ENCODE assay signal across 8 mouse cellular contexts in genomic region chr13:23432562-23433201, GRCm38 (mm10). TPM values are rescaled to one million over a fixed set of nuclear protein-coding genes. Genes with fewer than 3 reads are reported as not detected.
A peak's percentile ranks its signal among the peaks of the same experiment; 100 is the strongest.
DNase-seq lines count a peak whose midpoint lies in the region; ATAC-seq and TF ChIP-seq lines count a peak whose summit lies in the region.

No protein-coding gene starts in this region.

- peak overlapping the region; percentile 26; the same call in 1 of the 2 replicates for H3K27ac ChIP-seq in bone marrow macrophage, adult 2 months (ENCODE audit: insufficient read depth, low read depth, low read length)
- H3K27ac ChIP-seq in embryonic facial prominence, embryonic 15.5 days (replicated peaks): peak overlapping the region; percentile 94
- peak overlapping the region; percentile 89 for H3K27ac ChIP-seq in limb, embryonic 15.5 days
- no peak overlapping the region for H3K27ac ChIP-seq in midbrain, postnatal 0 days (ENCODE audit: low read depth, low read length)

- H3K27me3 ChIP-seq in embryonic facial prominence, embryonic 15.5 days: no peaks in the 10 kb centered on the region
- H3K27me3 ChIP-seq in limb, embryonic 15.5 days: no peaks in the 10 kb centered on the region
- no peaks in the 10 kb centered on the region for H3K27me3 ChIP-seq in midbrain, postnatal 0 days (ENCODE audit: insufficient read depth, low read length)

- H3K9ac ChIP-seq in embryonic facial prominence, embryonic 15.5 days: peak overlapping the region; percentile 21; the same call in 1 of the 2 replicates
- H3K9ac ChIP-seq in limb, embryonic 15.5 days: peak overlapping the region; percentile 26
- no peak overlapping the region; the same call in 1 of the 2 replicates for H3K9ac ChIP-seq in midbrain, postnatal 0 days (replicated peaks; ENCODE audit: low read length, poor library complexity, severe bottlenecking)

- peak; percentile 89 for ATAC-seq in embryonic facial prominence, embryonic 15.5 days (ENCODE audit: insufficient number of reproducible peaks, low FRiP score, low TSS enrichment, low read depth)
- ATAC-seq in limb, embryonic 15.5 days (ENCODE audit: insufficient number of reproducible peaks, low FRiP score, low TSS enrichment, low read depth): peak; percentile 91
- ATAC-seq in midbrain, postnatal 0 days (ENCODE audit: low FRiP score): peak; percentile 91

- peaks cover 7% of the 10 kb centered on the region for H3K4me1 ChIP-seq in bone marrow macrophage, adult 2 months (ENCODE audit: control insufficient read depth, insufficient read depth, low read length)
- H3K4me1 ChIP-seq in embryonic facial prominence, embryonic 15.5 days: peaks cover 9% of the 10 kb centered on the region; the same call in 1 of the 2 replicates
- H3K4me1 ChIP-seq in limb, embryonic 15.5 days: peaks cover 7% of the 10 kb centered on the region; the same call in 1 of the 2 replicates
- no peaks in the 10 kb centered on the region for H3K4me1 ChIP-seq in midbrain, postnatal 0 days (ENCODE audit: insufficient read depth, low read length)

- TF ChIP-seq CTCF in bone marrow macrophage, adult 2 months (IDR thresholded peaks at IDR 0.05; ENCODE audit: low read depth, low read length): peak; percentile 47; the same call in 1 of the 2 replicates
- TF ChIP-seq CTCF in midbrain, postnatal 0 days (IDR thresholded peaks at IDR 0.05): peak; percentile 86

- H3K9me3 ChIP-seq in embryonic facial prominence, embryonic 15.5 days (replicated peaks): no peaks in the 10 kb centered on the region
- H3K9me3 ChIP-seq in limb, embryonic 15.5 days: no peaks in the 10 kb centered on the region
- H3K9me3 ChIP-seq in midbrain, postnatal 0 days (ENCODE audit: low read length): no peaks in the 10 kb centered on the region

- H3K36me3 ChIP-seq in embryonic facial prominence, embryonic 15.5 days: no peaks in the 10 kb centered on the region
- no peaks in the 10 kb centered on the region for H3K36me3 ChIP-seq in limb, embryonic 15.5 days
- H3K36me3 ChIP-seq in midbrain, postnatal 0 days (ENCODE audit: insufficient read depth, low read length): no peaks in the 10 kb centered on the region

- H3K4me3 ChIP-seq in bone marrow macrophage, adult 2 months (ENCODE audit: insufficient read depth, low read length): peak overlapping the region; percentile 53
- H3K4me3 ChIP-seq in embryonic facial prominence, embryonic 15.5 days (replicated peaks): peak overlapping the region; percentile 65
- H3K4me3 ChIP-seq in limb, embryonic 15.5 days: peak overlapping the region; percentile 57
- H3K4me3 ChIP-seq in midbrain, postnatal 0 days (ENCODE audit: low read depth, low read length): peak overlapping the region; percentile 41

- peak overlapping the region; percentile 64 for H3K4me2 ChIP-seq in embryonic facial prominence, embryonic 15.5 days (replicated peaks)
- peak overlapping the region; percentile 61 for H3K4me2 ChIP-seq in limb, embryonic 15.5 days
- peak overlapping the region; percentile 75 for H3K4me2 ChIP-seq in midbrain, postnatal 0 days (ENCODE audit: low read depth, low read length, poor library complexity, severe bottlenecking)

- under 1% methylated on average over 28 of the region's 28 CpGs for WGBS in embryonic facial prominence, embryonic 15.5 days
- under 1% methylated on average over 28 of the region's 28 CpGs for WGBS in limb, embryonic 15.5 days
- WGBS in midbrain, postnatal 0 days: under 1% methylated on average over 28 of the region's 28 CpGs

- peak; percentile 97 for DNase-seq in A20 (ENCODE audit: low read depth, low spot score)
- DNase-seq in heart, adult 9 months (ENCODE audit: low spot score in 2 of 2): peak; percentile 92 to 96
- peak; percentile 98 for DNase-seq in kidney, adult 9 months
- DNase-seq in midbrain, postnatal 0 days (ENCODE audit: low spot score): peak; percentile 96
- DNase-seq in spleen, postnatal 10 days (ENCODE audit: low spot score in 2 of 2): peak; percentile 95

- TF ChIP-seq POLR2A in bone marrow macrophage, adult 2 months (IDR thresholded peaks at IDR 0.05; ENCODE audit: borderline replicate concordance, low read depth, low read length): no peak

RNA-seq across cellular contexts. Expression of gene Abt1, which starts 9.0 kb away (rescaled TPM):
- 4.8 and 4.9 TPM in 2 replicates for polyA plus RNA-seq in bone marrow macrophage, adult 2 months (2012; ENCODE audit: insufficient read depth, insufficient read length, missing spikeins)
- 12.2 and 12.7 TPM in 2 replicates for polyA plus RNA-seq in embryonic facial prominence, embryonic 15.5 days (2015; fragmentation: Nextera tagmentation; extraction: Ambion mirVana)
- polyA plus RNA-seq in limb, embryonic 15.5 days (2015; fragmentation: Nextera tagmentation; extraction: Ambion mirVana): 11.9 and 13.9 TPM in 2 replicates
- total RNA-seq in midbrain, postnatal 0 days (2014; rRNA removed): 4.9 and 7.3 TPM in 2 replicates
- 5.2 and 6.0 TPM in 2 replicates for polyA plus RNA-seq in midbrain, postnatal 0 days (2015; fragmentation: Nextera tagmentation; extraction: Ambion mirVana)

RNA-seq across cellular contexts. Expression of gene Btn1a1, which starts 33.0 kb away (rescaled TPM):
- not detected in 2 replicates for polyA plus RNA-seq in bone marrow macrophage, adult 2 months (2012; ENCODE audit: insufficient read depth, insufficient read length, missing spikeins)
- polyA plus RNA-seq in embryonic facial prominence, embryonic 15.5 days (2015; fragmentation: Nextera tagmentation; extraction: Ambion mirVana): 0.04 TPM in 1 of 2 replicates, not detected in the other
- 0.18 and 0.22 TPM in 2 replicates for polyA plus RNA-seq in limb, embryonic 15.5 days (2015; fragmentation: Nextera tagmentation; extraction: Ambion mirVana)
- total RNA-seq in midbrain, postnatal 0 days (2014; rRNA removed): 0.05 TPM in 1 of 2 replicates, not detected in the other
- polyA plus RNA-seq in midbrain, postnatal 0 days (2015; fragmentation: Nextera tagmentation; extraction: Ambion mirVana): 0.04 and 0.07 TPM in 2 replicates

RNA-seq across cellular contexts. Expression of gene Btn2a2, which starts 56.0 kb away (rescaled TPM):
- not detected in 2 replicates for polyA plus RNA-seq in bone marrow macrophage, adult 2 months (2012; ENCODE audit: insufficient read depth, insufficient read length, missing spikeins)
- polyA plus RNA-seq in embryonic facial prominence, embryonic 15.5 days (2015; fragmentation: Nextera tagmentation; extraction: Ambion mirVana): 0.55 and 0.65 TPM in 2 replicates
- 0.61 and 0.67 TPM in 2 replicates for polyA plus RNA-seq in limb, embryonic 15.5 days (2015; fragmentation: Nextera tagmentation; extraction: Ambion mirVana)
- 0.16 TPM in 1 of 2 replicates, not detected in the other for total RNA-seq in midbrain, postnatal 0 days (2014; rRNA removed)
- not detected in 2 replicates for polyA plus RNA-seq in midbrain, postnatal 0 days (2015; fragmentation: Nextera tagmentation; extraction: Ambion mirVana)
